Mouse (Mus musculus) cerebellum, adult 2 months (tissue): ENCODE data around the gene Wrnip1.

ENCODE experiments used
- CTCF ChIP-seq: fragments of 200-500 bp; IDR thresholded peaks from 2 replicates; pipeline ENCODE4 v1.5.1; 2011; ENCODE audit warnings: low read depth, mild to moderate bottlenecking, control low read depth, low read length, moderate library complexity, borderline replicate concordance; ENCODE audit not compliant: insufficient read depth
- POLR2A ChIP-seq: fragments of 200-500 bp; IDR thresholded peaks from 2 replicates; pipeline ENCODE4 v1.6.1; 2011; ENCODE audit warnings: low read length, control low read depth, borderline replicate concordance; ENCODE audit not compliant: insufficient read depth

DNA sequence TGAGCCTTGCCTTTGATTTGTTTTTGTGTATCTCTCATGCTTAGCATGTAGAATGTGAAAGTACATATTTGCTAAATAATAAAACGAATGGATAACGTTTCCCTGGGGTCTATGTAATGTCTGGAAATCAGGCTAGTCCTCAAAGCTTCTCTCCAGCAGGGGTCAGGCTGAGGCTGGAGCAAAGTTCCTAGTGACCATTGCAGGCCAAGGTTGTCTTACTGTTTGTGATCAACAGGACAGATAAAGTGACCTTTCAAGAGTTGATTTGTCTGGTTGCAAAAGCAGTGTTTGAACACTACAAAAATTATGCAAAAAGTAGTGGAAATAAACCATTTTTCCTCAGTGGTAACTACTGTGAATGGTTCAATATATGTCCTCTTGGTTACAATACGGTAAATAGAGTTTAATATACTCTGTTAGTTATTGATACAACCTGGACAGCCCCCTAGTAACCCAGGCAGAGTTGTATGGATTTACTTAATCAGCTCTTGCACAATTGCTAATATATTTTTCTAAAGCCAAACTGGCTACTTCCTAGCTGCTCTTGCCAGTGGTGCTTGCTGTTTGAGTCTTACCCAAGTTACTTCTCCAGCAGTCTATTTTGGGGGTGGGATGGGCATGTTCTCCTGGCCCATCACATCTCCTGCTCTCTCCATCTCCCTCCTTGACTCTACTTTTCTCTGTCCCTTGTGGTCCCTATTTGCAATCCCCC is 25.4 kb downstream of the Wrnip1 start:
- TF ChIP-seq POLR2A (no peak), CTCF (no peak)
